Mouse (Mus musculus): ENCODE data around the gene Acap2.

- TF ChIP-seq CTCF (IDR thresholded peaks at IDR 0.05; ENCODE audit: borderline replicate concordance, extremely low read depth, insufficient read depth, insufficient read length) (no peak), POLR2A (IDR thresholded peaks at IDR 0.05; ENCODE audit: borderline replicate concordance, extremely low read depth, insufficient read depth, insufficient read length, poor library complexity, severe bottlenecking) (no peak)
Measured at GRCm38 (mm10) chr16:31189291-31189690, 11.8 kb downstream of the Acap2 start.

All from brain, embryonic 14.5 days (tissue).